Mouse (Mus musculus): ENCODE measurements around the gene Mip.
A peak's percentile ranks its signal among the peaks of the same experiment; 100 is the strongest.
"Not testable (repeated sequence)": the region's sequence is repeated elsewhere in the genome, so short reads cannot be mapped to it uniquely, and the experiment has no call there.

The Mip gene

GRCm38 (mm10) chr10:128225538-128225937 lies at the start of gene Mip:
TSS of gene Mip (plus strand) at chr10:128225838.
- DNase-seq (ENCODE audit: low spot score in 2 of 2): no peak

- DNase-seq (ENCODE audit: low spot score in 2 of 2): peak; percentile 42 to 62
These were observed 49.5 kb upstream of the Mip start for GRCm38 (mm10) chr10:128175996-128176755.

GRCm38 (mm10) chr10:128177316-128177715 lies 48.3 kb upstream of the Mip start:
- DNase-seq (ENCODE audit: low spot score in 2 of 2): no peak

GRCm38 (mm10) chr10:128179989-128180388 lies 45.6 kb upstream of the Mip start, which contains the start of gene Rbms2:
TSS of gene Rbms2 (minus strand) at chr10:128180297.
- no peak for DNase-seq (ENCODE audit: low spot score in 2 of 2)

GRCm38 (mm10) chr10:128184296-128184695 lies 41.3 kb upstream of the Mip start:
- no peak for DNase-seq (ENCODE audit: low spot score in 2 of 2)

- no peak for DNase-seq (ENCODE audit: low spot score in 2 of 2)
These were observed 40.2 kb upstream of the Mip start for GRCm38 (mm10) chr10:128185277-128185940.

GRCm38 (mm10) chr10:128185959-128186358 lies 39.7 kb upstream of the Mip start:
- DNase-seq (ENCODE audit: low spot score in 2 of 2): peak; percentile 66 to 77

GRCm38 (mm10) chr10:128187181-128187605 lies 38.4 kb upstream of the Mip start:
- DNase-seq (ENCODE audit: low spot score in 2 of 2): no peak

- peak; percentile 31 to 81 for DNase-seq (ENCODE audit: low spot score in 2 of 2)
These were observed 37.3 kb upstream of the Mip start for GRCm38 (mm10) chr10:128188242-128188877.

GRCm38 (mm10) chr10:128191472-128191871 lies 34.2 kb upstream of the Mip start:
- DNase-seq (ENCODE audit: low spot score in 2 of 2): no peak

GRCm38 (mm10) chr10:128192030-128192766 lies 33.4 kb upstream of the Mip start:
- DNase-seq (ENCODE audit: low spot score in 2 of 2): not testable (repeated sequence)

- DNase-seq (ENCODE audit: low spot score in 2 of 2): no peak
These were observed 32.5 kb upstream of the Mip start for GRCm38 (mm10) chr10:128193113-128193512.

- DNase-seq (ENCODE audit: low spot score in 2 of 2): peak; percentile 92 to 97
These were observed 31.6 kb upstream of the Mip start, which contains the start of gene Gls2 for GRCm38 (mm10) chr10:128194024-128194550. TSS of gene Gls2 (plus strand) at chr10:128194457.

- peak in 1 of 2 experiments; percentile 61 for DNase-seq (ENCODE audit: low spot score in 2 of 2)
These were observed 30.8 kb upstream of the Mip start for GRCm38 (mm10) chr10:128194551-128195461.

- DNase-seq (ENCODE audit: low spot score in 2 of 2): no peak
These were observed 23.8 kb upstream of the Mip start for GRCm38 (mm10) chr10:128201856-128202255.

GRCm38 (mm10) chr10:128204941-128205340 lies 20.7 kb upstream of the Mip start:
- no peak for DNase-seq (ENCODE audit: low spot score in 2 of 2)

- no peak for DNase-seq (ENCODE audit: low spot score in 2 of 2)
These were observed 17.3 kb upstream of the Mip start for GRCm38 (mm10) chr10:128208326-128208725.

- no peak for DNase-seq (ENCODE audit: low spot score in 2 of 2)
These were observed 16.2 kb upstream of the Mip start for GRCm38 (mm10) chr10:128209311-128210009.

GRCm38 (mm10) chr10:128210131-128210530 lies 15.5 kb upstream of the Mip start:
- no peak for DNase-seq (ENCODE audit: low spot score in 2 of 2)

GRCm38 (mm10) chr10:128210954-128211353 lies 14.7 kb upstream of the Mip start:
- no peak for DNase-seq (ENCODE audit: low spot score in 2 of 2)

All from urinary bladder, postnatal 4 days (tissue).